Mouse (Mus musculus): ENCODE measurements at regions not wholly inside any gene's neighbourhood (a gene's known extent, or its start where the extent isn't known, plus 50 kb on each side); places are given as distances from the start of the nearest gene placed in this dataset.

- no peak for DNase-seq (ENCODE audit: low read depth)
These were observed 51.2 kb upstream of the Suclg2 start for GRCm38 (mm10) chr6:95769808-95770207.

GRCm38 (mm10) chr6:95801651-95802050 lies 83.1 kb upstream of the Suclg2 start:
- no peak for DNase-seq (ENCODE audit: low read depth)

- no peak for DNase-seq (ENCODE audit: low read depth)
These were observed 122.9 kb upstream of the Suclg2 start for GRCm38 (mm10) chr6:95841502-95841901.

- no peak for DNase-seq (ENCODE audit: low read depth)
These were observed 127.9 kb upstream of the Suclg2 start for GRCm38 (mm10) chr6:95846536-95846935.

GRCm38 (mm10) chr6:95875463-95875862 lies 156.9 kb upstream of the Suclg2 start:
- peak; percentile 11 for DNase-seq (ENCODE audit: low read depth)

- no peak for DNase-seq (ENCODE audit: low read depth)
These were observed 157.7 kb upstream of the Suclg2 start for GRCm38 (mm10) chr6:95876320-95876719.

- DNase-seq (ENCODE audit: low read depth): no peak
These were observed 168.0 kb upstream of the Suclg2 start for GRCm38 (mm10) chr6:95886645-95887044.

- DNase-seq (ENCODE audit: low read depth): no peak
These were observed 184.0 kb upstream of the Suclg2 start for GRCm38 (mm10) chr6:95902551-95902950.

- DNase-seq (ENCODE audit: low read depth): no peak
These were observed 185.6 kb upstream of the Suclg2 start for GRCm38 (mm10) chr6:95904085-95904633.

GRCm38 (mm10) chr6:95905057-95905456 lies 186.5 kb upstream of the Suclg2 start:
- DNase-seq (ENCODE audit: low read depth): no peak

GRCm38 (mm10) chr6:95921737-95922136 lies 191.2 kb upstream of the Fam19a1 start:
- no peak for DNase-seq (ENCODE audit: low read depth)

GRCm38 (mm10) chr6:95934561-95934960 lies 178.4 kb upstream of the Fam19a1 start:
- DNase-seq (ENCODE audit: low read depth): no peak

- DNase-seq (ENCODE audit: low read depth): no peak
These were observed 176.4 kb upstream of the Fam19a1 start for GRCm38 (mm10) chr6:95936504-95936903.

GRCm38 (mm10) chr6:95939052-95939451 lies 173.9 kb upstream of the Fam19a1 start:
- DNase-seq (ENCODE audit: low read depth): no peak

GRCm38 (mm10) chr6:95960745-95961144 lies 152.2 kb upstream of the Fam19a1 start:
- no peak for DNase-seq (ENCODE audit: low read depth)

GRCm38 (mm10) chr6:95966231-95966630 lies 146.7 kb upstream of the Fam19a1 start:
- no peak for DNase-seq (ENCODE audit: low read depth)

GRCm38 (mm10) chr6:95975994-95976393 lies 137.0 kb upstream of the Fam19a1 start:
- no peak for DNase-seq (ENCODE audit: low read depth)

GRCm38 (mm10) chr6:95997037-95997436 lies 115.9 kb upstream of the Fam19a1 start:
- DNase-seq (ENCODE audit: low read depth): no peak

GRCm38 (mm10) chr6:95997741-95998140 lies 115.2 kb upstream of the Fam19a1 start:
- DNase-seq (ENCODE audit: low read depth): no peak

GRCm38 (mm10) chr6:95999441-95999840 lies 113.5 kb upstream of the Fam19a1 start:
- DNase-seq (ENCODE audit: low read depth): no peak

- DNase-seq (ENCODE audit: low read depth): no peak
These were observed 112.9 kb upstream of the Fam19a1 start for GRCm38 (mm10) chr6:96000011-96000476.

GRCm38 (mm10) chr6:96011299-96011698 lies 101.7 kb upstream of the Fam19a1 start:
- no peak for DNase-seq (ENCODE audit: low read depth)

- DNase-seq (ENCODE audit: low read depth): no peak
These were observed 84.8 kb upstream of the Fam19a1 start for GRCm38 (mm10) chr6:96028022-96028704.

GRCm38 (mm10) chr6:96043711-96044110 lies 69.2 kb upstream of the Fam19a1 start:
- DNase-seq (ENCODE audit: low read depth): no peak

Measured in 416B (cell line).